Mouse (Mus musculus): Measurements from ENCODE around the gene Rexo4.

The Rexo4 gene

DNA sequence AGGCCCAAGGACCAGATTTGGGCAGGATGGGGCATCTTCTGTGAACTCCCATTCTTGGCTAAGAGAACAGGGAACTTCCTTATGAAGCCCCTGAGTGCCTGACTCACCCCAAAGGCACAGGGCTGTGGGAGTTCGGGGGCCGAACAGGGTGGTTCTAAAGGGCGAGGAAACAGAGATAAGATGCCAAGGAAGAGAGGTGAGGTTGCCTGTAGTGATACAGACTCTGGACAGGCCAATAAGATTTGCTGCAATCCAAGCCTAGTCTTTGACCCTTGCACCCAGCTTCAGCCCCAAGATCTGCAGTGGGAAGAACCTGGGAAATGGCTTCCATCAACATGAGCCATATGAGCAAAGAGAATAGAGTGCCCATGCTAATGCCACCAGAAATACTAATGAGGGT lies 20.9 kb downstream of the Rexo4 start:
- DNase-seq, result no peak

GRCm38 (mm10) chr2:26941539-26941938 lies 22.6 kb downstream of the Rexo4 start:
- no peak for DNase-seq

DNA sequence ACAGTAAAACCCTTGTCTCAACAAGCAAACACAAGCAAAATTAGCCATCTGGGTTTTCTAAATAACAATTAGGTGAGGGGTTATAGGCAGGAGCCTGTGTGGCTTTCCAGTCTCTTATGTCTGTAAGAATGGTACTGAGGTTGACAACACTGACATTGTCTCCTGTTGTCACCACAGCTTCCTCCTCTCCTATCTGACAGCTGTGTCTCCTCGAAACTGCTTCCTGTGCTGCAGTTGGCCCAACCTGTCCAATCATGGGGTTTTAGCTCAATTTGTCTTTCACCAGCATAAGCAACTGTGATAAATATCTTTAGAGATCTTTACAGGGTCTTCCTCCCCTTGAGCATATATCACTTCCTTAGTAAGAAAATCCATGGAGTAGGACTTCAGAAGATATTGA lies 27.8 kb downstream of the Rexo4 start:
- no peak for DNase-seq

GRCm38 (mm10) chr2:26935286-26935685 lies 28.9 kb downstream of the Rexo4 start:
- no peak for DNase-seq

DNA sequence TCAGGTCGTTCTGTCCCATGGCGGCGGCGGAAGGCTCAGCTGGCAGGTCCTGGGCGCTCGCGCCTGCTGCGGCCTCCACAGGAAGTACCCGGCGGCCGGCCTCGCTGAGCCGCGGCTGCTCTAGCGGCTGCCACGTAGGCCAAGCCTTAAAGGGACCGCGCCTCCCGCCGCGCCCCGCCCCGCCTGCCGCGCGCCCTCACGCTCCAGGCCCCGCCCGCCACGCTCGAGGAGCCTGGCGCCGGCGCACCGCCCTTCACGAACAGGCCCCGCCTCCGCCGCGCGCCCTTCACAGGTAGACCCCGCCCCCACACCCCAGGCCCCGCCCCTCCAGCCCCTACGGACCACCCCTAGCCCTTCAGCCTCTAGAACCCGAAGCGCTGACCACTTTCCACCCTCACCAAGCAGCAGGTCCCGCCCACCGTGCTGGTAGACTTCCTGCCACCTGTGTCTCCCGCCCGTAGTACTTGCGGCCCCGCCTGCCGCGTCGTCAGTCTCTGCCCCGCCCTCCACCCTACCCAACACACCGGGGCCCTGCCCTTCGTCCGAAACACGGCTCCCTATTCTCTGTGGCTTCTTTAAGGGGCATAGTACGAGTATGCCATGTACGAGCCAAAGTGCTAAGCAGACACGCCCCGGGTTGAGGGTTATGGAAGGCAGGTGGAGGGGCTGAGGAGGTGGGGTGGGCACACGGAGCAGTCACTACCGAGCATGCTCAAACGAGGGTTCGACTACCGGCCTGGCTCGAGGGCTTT lies 30.7 kb downstream of the Rexo4 start, which contains the start of the genes Surf4 and Stkld1:
Gene Surf4, minus strand, starts transcription at position 625 of the 752 bp plus-strand sequence.
Gene Stkld1, plus strand, starts transcription at position 744 of the 752 bp plus-strand sequence.
- peak; percentile 91 for DNase-seq

DNA sequence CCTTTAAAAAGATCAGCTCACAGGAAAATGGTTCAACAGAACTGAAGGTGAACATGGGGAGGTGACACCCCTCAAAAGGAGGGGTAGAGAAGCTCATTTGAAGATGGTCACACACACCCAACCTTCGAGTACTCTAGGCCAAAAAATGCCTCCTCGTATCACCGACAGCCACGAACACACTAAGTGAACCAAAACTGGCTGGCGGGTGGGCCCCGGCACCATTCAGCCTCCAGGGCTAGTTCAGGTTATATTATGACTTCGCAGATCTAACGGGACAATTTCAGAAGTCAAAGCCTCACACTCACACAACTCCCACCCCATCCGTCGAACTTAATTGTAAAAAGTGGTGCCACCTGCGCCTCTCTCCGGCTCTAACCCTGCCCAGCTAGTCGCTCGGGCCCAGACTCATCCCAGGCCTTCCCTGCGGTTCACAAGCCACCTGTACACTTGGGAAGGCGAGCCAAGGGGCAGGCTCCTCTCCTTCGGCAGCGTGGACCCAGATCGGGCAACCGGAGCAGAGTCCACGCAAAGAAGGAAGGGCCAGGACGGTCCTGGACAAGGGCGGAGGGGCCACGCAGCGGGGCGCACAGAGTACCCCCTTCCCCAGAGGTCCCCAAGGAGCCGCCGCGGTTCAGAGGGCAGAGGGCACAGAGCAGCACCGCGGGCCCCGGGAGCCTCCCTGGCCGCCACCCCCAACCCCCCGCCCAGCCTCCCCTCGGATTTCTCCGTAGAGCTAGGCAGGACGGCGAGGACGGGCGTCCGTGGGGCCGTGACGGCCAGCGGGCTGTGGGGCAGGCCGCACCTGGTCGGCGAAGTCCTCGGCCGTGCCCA lies 31.5 kb downstream of the Rexo4 start:
- DNase-seq, result peak; percentile 42

GRCm38 (mm10) chr2:26930390-26930789 lies 33.8 kb downstream of the Rexo4 start:
- peak; percentile 64 for DNase-seq

DNA sequence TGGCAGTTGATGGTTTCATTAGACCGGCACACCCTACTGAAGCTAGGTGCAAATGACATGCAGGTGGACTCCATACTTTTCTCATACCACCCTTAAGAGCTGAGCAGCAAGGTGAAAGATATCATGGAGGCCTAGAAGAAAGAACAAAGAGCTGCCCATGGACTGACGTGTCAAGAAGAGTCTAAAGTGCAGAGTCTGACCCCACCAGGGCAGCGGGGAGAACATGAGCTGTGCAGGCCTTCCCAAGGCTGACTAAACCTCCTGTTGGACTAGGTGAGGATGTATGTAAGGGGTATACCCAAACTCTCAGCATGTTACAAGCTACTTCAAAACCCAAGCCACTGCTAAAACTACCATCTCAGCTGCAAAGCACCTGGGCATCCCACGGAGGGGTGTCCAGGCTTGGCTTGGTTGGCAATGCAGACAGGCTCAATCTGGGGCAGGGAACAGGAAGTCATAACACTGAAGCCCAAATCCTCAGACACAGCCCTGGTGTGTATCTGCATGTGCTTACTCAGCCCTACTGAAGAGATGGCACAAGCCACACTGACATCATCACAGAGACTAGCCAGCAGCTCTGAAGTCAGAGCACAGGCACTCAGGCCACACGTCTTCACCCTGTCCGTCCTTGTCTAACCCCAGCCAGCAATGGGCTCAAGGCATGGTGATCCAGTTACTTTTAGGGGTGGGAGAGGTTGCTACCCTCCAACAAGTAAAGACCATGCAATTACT lies 36.3 kb downstream of the Rexo4 start:
- no peak for DNase-seq

DNA sequence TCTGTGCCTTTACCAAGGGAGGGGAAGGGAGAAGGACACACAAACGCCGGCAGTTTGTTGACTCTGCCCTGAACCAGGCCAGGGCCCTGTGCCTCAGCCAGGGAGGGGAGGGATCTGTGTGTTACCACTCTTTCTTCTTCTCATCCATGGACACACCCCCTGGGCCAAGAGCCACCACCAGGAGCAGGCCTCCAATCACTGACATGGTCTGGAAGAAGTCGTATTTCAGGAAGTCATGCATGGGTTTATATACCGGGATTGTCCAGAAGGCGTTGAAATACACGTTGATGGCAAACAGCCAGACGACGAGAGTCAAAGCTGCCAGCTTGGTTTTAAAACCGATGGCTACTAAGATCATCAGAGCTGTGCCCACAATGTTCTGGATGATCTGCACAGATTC lies 42.4 kb downstream of the Rexo4 start:
- DNase-seq, result no peak

GRCm38 (mm10) chr2:26920190-26920855 lies 43.9 kb downstream of the Rexo4 start:
- DNase-seq, result no peak

GRCm38 (mm10) chr2:26919684-26920083 lies 44.5 kb downstream of the Rexo4 start:
- no peak for DNase-seq

GRCm38 (mm10) chr2:26916738-26917137 lies 47.4 kb downstream of the Rexo4 start:
- no peak for DNase-seq

DNA sequence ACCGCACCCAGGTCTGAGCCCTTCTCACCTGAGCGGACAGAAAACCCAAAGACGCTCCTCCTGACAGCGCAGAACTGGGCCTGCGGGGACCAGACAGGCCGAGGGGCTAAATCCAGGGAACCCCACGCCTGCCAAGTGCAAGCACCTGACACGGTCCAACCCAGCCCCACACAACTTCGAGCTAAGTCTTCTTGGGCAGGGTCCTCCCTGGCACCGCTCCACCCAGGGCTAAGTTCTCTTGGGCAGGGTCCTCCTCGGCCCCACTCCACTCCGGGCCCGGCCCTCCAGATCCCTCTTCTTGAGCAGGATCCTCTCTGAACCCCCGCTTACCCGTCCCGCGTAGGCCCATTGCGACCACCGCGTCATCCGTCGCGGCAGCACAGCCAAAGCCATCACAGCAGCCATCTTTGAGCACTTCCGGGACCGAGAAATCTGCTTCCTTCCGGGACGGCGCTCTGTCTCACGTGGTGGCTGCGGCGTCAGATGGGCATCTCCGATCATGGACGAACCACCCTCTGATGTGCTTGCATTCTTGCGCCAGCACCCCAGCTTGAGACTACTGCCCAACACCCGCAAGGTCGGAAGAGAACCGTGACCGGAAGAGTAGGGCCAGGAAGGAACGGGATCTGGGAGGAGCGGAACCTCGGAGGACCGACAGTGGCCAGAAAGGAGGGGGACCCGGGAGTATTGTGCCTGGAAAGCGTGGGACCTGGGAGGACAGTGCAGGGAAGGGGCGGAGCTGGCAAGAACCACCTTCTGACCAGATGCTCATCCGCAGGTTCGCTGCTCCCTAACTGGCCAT lies 48.1 kb downstream of the Rexo4 start, which contains the start of the genes Surf2 and Surf1:
Gene Surf2, plus strand, starts transcription at position 441 of the 802 bp plus-strand sequence.
Gene Surf1, minus strand, starts transcription at position 604 of the 802 bp plus-strand sequence.
- peak; percentile 70 for DNase-seq

- no peak for DNase-seq
Observed at GRCm38 (mm10) chr2:26914148-26914941, 49.8 kb downstream of the Rexo4 start.

GRCm38 (mm10) chr2:26913416-26914147 lies 50.6 kb downstream of the Rexo4 start:
- DNase-seq, result no peak

- no peak for DNase-seq
Observed at GRCm38 (mm10) chr2:26912253-26912770, 51.9 kb downstream of the Rexo4 start.

DNA sequence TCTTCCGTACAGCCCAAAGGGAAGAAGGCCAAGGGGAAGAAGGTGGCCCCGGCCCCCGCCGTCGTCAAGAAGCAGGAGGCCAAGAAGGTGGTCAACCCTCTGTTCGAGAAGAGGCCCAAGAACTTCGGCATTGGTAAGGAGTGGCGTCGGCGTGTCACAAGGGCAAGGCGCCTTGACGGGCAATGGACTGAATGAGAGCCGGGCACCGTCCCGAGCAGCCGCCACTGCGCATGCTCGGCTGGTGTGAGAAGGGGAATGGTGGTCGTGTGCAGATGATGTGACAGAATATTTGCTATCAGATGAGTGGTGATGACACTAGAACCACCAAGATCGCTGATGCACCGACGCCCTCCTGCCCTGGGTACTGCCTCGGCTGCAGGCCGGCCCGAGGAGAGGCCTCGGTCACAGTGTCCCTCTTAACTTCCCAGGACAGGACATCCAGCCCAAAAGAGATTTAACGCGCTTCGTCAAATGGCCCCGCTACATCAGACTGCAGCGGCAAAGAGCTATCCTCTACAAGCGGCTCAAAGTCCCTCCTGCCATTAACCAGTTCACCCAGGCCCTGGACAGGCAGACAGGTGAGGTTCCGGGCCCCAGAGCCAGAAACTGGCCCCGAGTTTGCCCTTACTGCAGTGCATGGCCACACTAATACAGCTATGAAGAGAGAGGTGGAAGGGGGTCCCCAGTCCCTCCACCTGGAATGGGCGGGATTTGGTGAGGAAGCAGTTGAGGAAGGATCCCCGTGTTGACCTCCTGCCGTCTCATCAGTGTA lies 53.0 kb downstream of the Rexo4 start:
- DNase-seq, result peak; percentile 54

DNA sequence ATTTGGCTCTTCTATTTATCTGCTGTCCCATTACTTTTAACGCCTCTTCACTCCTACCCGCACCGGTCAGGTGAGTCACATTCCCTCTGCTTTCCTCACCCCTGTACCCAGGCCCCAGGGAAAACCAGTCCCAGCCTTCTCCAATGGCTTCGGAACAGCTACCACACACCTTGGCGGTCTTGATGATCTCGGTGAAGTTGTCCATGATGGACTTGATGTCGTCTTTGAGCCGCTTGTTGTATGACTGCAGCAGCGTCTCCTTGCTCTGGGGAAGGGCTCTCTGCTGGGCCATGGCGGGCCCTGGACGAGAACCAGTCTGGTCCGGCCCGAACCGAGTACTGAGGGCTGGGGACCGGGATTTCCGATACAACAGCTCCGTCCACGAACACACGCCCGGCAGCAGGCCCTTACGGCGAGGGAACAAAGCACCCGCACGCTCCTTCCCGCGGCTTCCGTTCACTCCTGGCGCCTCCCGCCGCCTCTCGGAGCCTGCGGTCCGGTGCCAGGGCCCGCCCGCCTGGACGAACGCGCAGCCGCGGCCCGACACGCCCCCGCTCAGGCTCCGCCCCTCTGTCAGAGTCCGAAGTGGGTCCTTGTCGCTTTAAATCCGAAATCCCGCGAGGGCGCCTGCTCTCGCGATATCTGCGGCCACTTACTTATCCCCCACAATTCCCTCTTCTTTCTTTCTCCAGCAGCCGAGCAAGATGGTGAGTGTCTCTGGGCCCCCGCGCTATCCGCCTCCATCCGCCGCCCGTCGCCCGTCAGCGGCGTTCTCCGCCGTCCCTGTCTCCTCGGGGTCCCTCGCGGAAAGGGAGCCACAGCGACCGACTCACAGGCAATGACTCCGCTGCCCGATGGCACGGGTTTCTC lies 53.8 kb downstream of the Rexo4 start, which contains the start of the genes Med22 and Rpl7a:
Gene Med22, minus strand, starts transcription at position 554 of the 870 bp plus-strand sequence.
Gene Rpl7a, plus strand, starts transcription at position 641 of the 870 bp plus-strand sequence.
- peak; percentile 100 for DNase-seq

All from cerebellum, adult 11 months (tissue).